Mouse (Mus musculus): ENCODE data around the gene Slc3a1. TPM values are rescaled to one million over a fixed set of nuclear protein-coding genes. Genes with fewer than 3 reads are reported as not detected.

Slc3a1 gene
- polyA plus RNA-seq, 1 experiment: not detected

DNA sequence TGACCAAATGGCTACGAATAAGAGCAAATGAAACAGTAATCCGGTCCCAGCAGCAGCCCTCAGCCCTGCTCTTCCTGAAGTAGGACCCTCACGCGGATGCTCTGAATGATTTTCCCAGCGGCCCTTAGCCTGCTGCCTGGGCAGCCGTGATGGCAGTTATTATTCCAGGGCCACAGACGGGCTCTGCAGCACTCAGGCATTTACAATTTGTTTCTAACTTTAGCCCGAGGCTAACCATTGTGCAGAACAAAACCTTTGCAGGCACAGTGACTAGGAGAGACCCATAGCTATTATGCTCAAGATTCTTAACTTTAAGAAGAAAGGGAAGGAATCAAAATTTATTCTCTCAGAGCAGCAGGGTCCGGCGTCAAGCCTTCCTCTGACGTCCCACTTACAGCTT, 44.2 kb downstream of the Slc3a1 start:
- peaks cover 45% of the 10 kb centered on the region for H3K36me3 ChIP-seq (ENCODE audit: control insufficient read depth)
- H3K27me3 ChIP-seq (ENCODE audit: control insufficient read depth): no peaks in the 10 kb centered on the region
- no peaks in the 10 kb centered on the region for H3K4me1 ChIP-seq (ENCODE audit: control insufficient read depth)
- H3K9me3 ChIP-seq (ENCODE audit: control insufficient read depth, low read length): no peaks in the 10 kb centered on the region
- H3K4me3 ChIP-seq (replicated peaks): no peak overlapping the region
- TF ChIP-seq TAL1 (IDR thresholded peaks at IDR 0.05; ENCODE audit: low read length) (no peak), GATA1 (IDR thresholded peaks at IDR 0.05; ENCODE audit: low read length) (no peak)

DNA sequence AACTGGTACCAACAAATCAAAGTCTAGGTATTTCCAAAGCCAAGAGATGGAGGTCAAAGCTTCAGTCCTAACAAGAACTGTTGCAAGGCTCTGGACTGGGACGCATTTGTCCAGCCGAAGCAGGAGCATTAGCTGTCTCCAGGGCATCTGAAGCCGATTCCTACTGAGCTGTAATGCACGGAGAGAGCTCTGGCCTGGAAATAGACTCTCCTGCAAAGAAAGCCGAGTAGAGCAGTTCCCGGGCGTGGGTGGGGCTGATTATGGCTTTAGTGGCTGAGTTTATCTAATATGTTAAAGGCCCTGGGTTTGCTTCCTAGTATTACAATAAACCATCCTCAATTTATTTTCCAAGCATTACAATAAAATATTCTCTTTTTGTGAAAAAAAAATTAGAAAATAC, 45.0 kb downstream of the Slc3a1 start:
- Histone ChIP-seq H3K36me3 (ENCODE audit: control insufficient read depth) (peaks cover 46% of the 10 kb centered on the region), H3K4me1 (ENCODE audit: control insufficient read depth) (no peaks in the 10 kb centered on the region), H3K27me3 (ENCODE audit: control insufficient read depth) (no peaks in the 10 kb centered on the region), H3K4me3 (replicated peaks) (no peak overlapping the region), H3K9me3 (ENCODE audit: control insufficient read depth, low read length) (no peaks in the 10 kb centered on the region)
- TF ChIP-seq GATA1 (IDR thresholded peaks at IDR 0.05; ENCODE audit: low read length): no peak

DNA sequence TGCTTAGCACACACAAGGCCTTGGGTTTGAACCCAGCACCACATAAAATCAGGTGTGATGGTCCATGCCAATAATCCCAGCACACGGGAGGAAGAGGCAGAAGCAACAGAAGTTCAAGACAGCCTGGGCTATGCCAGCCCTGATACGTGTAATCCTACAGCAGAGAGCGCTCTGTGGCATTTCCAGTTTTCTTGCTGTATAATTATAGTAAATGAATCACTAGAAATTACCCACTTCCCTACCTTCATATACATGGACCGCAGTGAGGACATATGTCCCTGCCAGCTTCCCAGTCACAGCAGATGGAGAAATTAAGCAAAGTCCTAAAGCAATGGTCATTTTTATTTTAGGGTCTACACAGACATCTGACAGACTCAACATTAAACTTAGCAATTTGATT, 45.9 kb downstream of the Slc3a1 start:
- Histone ChIP-seq H3K36me3 (ENCODE audit: control insufficient read depth) (peaks cover 46% of the 10 kb centered on the region), H3K27me3 (ENCODE audit: control insufficient read depth) (no peaks in the 10 kb centered on the region)
- TF ChIP-seq GATA1 (IDR thresholded peaks at IDR 0.05; ENCODE audit: low read length): no peak
- TF ChIP-seq TAL1 (IDR thresholded peaks at IDR 0.05; ENCODE audit: low read length): no peak

DNA sequence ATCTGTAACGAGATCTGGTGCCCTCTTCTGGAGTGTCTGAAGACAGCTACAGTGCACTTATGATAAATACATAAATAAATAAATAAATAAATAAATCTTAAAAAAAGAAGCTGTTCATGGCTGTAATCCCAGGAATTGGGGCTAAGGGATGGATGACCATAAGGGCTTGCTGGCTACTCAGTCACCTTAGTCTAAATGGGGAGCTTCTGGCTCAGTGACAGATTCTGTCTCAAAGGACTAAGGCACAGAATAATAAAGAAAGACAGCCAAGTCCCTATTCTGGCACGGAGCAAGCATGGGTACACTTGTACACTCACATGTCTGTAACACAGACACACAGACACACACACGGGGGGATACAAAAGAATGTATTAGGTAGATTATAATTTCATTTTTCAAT, 51.1 kb downstream of the Slc3a1 start:
- H3K27me3 ChIP-seq (ENCODE audit: control insufficient read depth): no peaks in the 10 kb centered on the region
- H3K9me3 ChIP-seq (ENCODE audit: control insufficient read depth, low read length): no peaks in the 10 kb centered on the region
- peaks cover 37% of the 10 kb centered on the region for H3K36me3 ChIP-seq (ENCODE audit: control insufficient read depth)
- no peaks in the 10 kb centered on the region for H3K4me1 ChIP-seq (ENCODE audit: control insufficient read depth)
- no peak overlapping the region for H3K4me3 ChIP-seq (replicated peaks)
- TF ChIP-seq TAL1 (IDR thresholded peaks at IDR 0.05; ENCODE audit: low read length) (no peak), GATA1 (IDR thresholded peaks at IDR 0.05; ENCODE audit: low read length) (no peak)

More for the DNA sequence above, 45.9 kb downstream of the Slc3a1 start:
- Histone ChIP-seq H3K9me3 (ENCODE audit: control insufficient read depth, low read length) (no peaks in the 10 kb centered on the region), H3K4me1 (ENCODE audit: control insufficient read depth) (no peaks in the 10 kb centered on the region), H3K4me3 (replicated peaks) (no peak overlapping the region)

- no peaks in the 10 kb centered on the region for H3K27me3 ChIP-seq (ENCODE audit: control insufficient read depth)
- H3K9me3 ChIP-seq (ENCODE audit: control insufficient read depth, low read length): no peaks in the 10 kb centered on the region
- peaks cover 34% of the 10 kb centered on the region for H3K36me3 ChIP-seq (ENCODE audit: control insufficient read depth)
- no peak overlapping the region for H3K4me3 ChIP-seq (replicated peaks)
- TF ChIP-seq TAL1 (IDR thresholded peaks at IDR 0.05; ENCODE audit: low read length) (no peak), GATA1 (IDR thresholded peaks at IDR 0.05; ENCODE audit: low read length) (no peak)
- H3K4me1 ChIP-seq (ENCODE audit: control insufficient read depth): no peaks in the 10 kb centered on the region
Observed at GRCm38 (mm10) chr17:85080781-85081180, 52.6 kb downstream of the Slc3a1 start.

- no peak overlapping the region for H3K4me3 ChIP-seq (replicated peaks)
- peaks cover 17% of the 10 kb centered on the region for H3K4me1 ChIP-seq (ENCODE audit: control insufficient read depth)
- no peaks in the 10 kb centered on the region for H3K9me3 ChIP-seq (ENCODE audit: control insufficient read depth, low read length)
- TF ChIP-seq GATA1 (IDR thresholded peaks at IDR 0.05; ENCODE audit: low read length): no peak
- TF ChIP-seq TAL1 (IDR thresholded peaks at IDR 0.05; ENCODE audit: low read length): no peak
- H3K27me3 ChIP-seq (ENCODE audit: control insufficient read depth): no peaks in the 10 kb centered on the region
- H3K36me3 ChIP-seq (ENCODE audit: control insufficient read depth): peaks cover 8% of the 10 kb centered on the region
Observed at GRCm38 (mm10) chr17:85085335-85085734, 57.2 kb downstream of the Slc3a1 start.

GRCm38 (mm10) chr17:85086501-85086900, 58.3 kb downstream of the Slc3a1 start:
- H3K36me3 ChIP-seq (ENCODE audit: control insufficient read depth): peaks cover 2% of the 10 kb centered on the region; the same call in 1 of the 2 replicates
- H3K27me3 ChIP-seq (ENCODE audit: control insufficient read depth): no peaks in the 10 kb centered on the region
- no peak for TF ChIP-seq TAL1 (IDR thresholded peaks at IDR 0.05; ENCODE audit: low read length)
- TF ChIP-seq GATA1 (IDR thresholded peaks at IDR 0.05; ENCODE audit: low read length): no peak
- no peaks in the 10 kb centered on the region for H3K9me3 ChIP-seq (ENCODE audit: control insufficient read depth, low read length)
- no peak overlapping the region for H3K4me3 ChIP-seq (replicated peaks)
- peaks cover 25% of the 10 kb centered on the region for H3K4me1 ChIP-seq (ENCODE audit: control insufficient read depth)

- TF ChIP-seq TAL1 (IDR thresholded peaks at IDR 0.05; ENCODE audit: low read length) (no peak), GATA1 (IDR thresholded peaks at IDR 0.05; ENCODE audit: low read length) (no peak)
- Histone ChIP-seq H3K4me1 (ENCODE audit: control insufficient read depth) (peaks cover 35% of the 10 kb centered on the region), H3K36me3 (ENCODE audit: control insufficient read depth) (peaks cover 2% of the 10 kb centered on the region; the same call in 1 of the 2 replicates), H3K27me3 (ENCODE audit: control insufficient read depth) (no peaks in the 10 kb centered on the region), H3K9me3 (ENCODE audit: control insufficient read depth, low read length) (no peaks in the 10 kb centered on the region), H3K4me3 (replicated peaks) (no peak overlapping the region)
Observed at GRCm38 (mm10) chr17:85087591-85087990, 59.4 kb downstream of the Slc3a1 start.

GRCm38 (mm10) chr17:85088401-85088800, 60.2 kb downstream of the Slc3a1 start:
- TF ChIP-seq TAL1 (IDR thresholded peaks at IDR 0.05; ENCODE audit: low read length) (no peak), GATA1 (IDR thresholded peaks at IDR 0.05; ENCODE audit: low read length) (no peak)
- H3K9me3 ChIP-seq (ENCODE audit: control insufficient read depth, low read length): no peaks in the 10 kb centered on the region
- H3K36me3 ChIP-seq (ENCODE audit: control insufficient read depth): no peaks in the 10 kb centered on the region; the same call in 1 of the 2 replicates
- H3K4me3 ChIP-seq (replicated peaks): no peak overlapping the region
- H3K27me3 ChIP-seq (ENCODE audit: control insufficient read depth): no peaks in the 10 kb centered on the region
- peaks cover 35% of the 10 kb centered on the region for H3K4me1 ChIP-seq (ENCODE audit: control insufficient read depth)

DNA sequence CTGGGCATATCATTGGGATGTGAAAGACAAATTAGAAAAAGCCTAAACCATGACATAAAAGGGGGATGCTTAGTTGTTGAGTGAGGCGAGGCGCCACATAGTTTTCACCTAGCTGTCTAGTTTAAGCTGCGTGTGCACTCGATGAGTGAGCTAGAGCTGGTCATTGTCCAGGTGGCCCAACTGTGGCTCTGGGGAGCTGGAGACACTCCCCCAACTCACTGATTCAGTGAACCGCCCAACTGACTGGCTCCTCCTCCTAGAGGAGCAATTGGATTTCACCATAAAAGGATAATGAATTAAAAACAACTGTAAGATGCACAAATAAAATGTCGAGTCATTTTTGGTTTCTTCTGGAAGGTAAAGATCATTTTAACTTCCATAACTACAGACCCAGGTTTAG, 60.8 kb downstream of the Slc3a1 start:
- H3K27me3 ChIP-seq (ENCODE audit: control insufficient read depth): no peaks in the 10 kb centered on the region

More for the DNA sequence above, 60.8 kb downstream of the Slc3a1 start:
- H3K9me3 ChIP-seq (ENCODE audit: control insufficient read depth, low read length): no peaks in the 10 kb centered on the region
- no peak for TF ChIP-seq TAL1 (IDR thresholded peaks at IDR 0.05; ENCODE audit: low read length)
- no peak for TF ChIP-seq GATA1 (IDR thresholded peaks at IDR 0.05; ENCODE audit: low read length)
- no peaks in the 10 kb centered on the region; the same call in 1 of the 2 replicates for H3K36me3 ChIP-seq (ENCODE audit: control insufficient read depth)
- H3K4me3 ChIP-seq (replicated peaks): peak overlapping the region; percentile 93
- peaks cover 35% of the 10 kb centered on the region for H3K4me1 ChIP-seq (ENCODE audit: control insufficient read depth)
